Mouse (Mus musculus): Measurements from ENCODE around the gene Trex1.

Trex1 gene

DNA sequence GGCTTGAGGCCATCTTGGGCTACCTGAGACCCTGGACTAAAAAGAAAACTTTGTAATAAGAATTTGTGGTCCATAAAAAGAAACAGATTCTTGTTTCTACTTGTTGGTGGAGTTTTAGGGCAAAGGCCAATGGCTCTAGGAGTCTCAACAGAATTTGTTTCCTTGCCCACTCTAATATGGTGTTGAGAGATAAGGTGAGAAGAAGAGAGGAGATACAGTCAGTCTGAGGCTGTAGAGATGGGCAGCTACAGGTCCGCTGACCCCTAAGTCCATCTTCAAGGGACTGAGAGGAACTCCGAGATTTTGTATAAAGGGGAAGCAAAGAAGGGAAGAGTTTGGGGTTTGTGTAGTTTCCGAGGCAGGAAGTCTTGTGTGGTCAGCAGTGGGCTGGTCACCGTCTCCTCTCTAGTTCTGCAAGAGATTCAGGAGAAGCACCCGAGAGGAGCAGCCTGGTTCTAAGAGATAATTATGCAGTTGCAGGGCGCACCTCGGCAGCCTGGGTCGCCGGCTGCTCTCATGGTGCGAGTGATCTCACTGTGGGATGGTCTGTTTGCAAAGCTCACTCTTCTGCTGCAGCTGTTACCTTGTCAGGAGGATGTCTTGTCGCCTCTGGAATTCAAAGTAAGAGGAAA lies 42.4 kb downstream of the Trex1 start:
- DNase-seq (ENCODE audit: low spot score in 2 of 2): peak in 1 of 2 experiments; percentile 19

DNA sequence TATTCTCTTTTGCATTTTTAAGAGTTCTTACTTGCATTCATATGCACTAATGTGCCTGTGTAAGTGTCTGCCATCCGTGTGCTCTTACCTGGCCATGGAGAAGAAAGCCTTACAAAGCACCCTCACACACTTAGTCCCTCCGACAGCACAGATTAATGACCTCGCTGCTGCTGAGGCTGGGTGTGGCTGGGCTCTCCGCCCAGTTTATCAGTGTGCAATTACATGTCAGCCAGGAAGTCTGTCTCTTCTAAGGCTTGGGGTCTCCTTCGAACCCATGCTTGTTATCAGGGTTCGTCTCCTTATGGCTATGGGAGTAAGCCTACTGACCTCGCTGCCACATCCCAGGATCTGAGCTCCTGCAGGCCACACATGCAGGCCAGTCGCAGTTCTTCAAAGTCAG lies 44.1 kb downstream of the Trex1 start:
- DNase-seq (ENCODE audit: low spot score in 2 of 2): peak in 1 of 2 experiments; percentile 9

DNA sequence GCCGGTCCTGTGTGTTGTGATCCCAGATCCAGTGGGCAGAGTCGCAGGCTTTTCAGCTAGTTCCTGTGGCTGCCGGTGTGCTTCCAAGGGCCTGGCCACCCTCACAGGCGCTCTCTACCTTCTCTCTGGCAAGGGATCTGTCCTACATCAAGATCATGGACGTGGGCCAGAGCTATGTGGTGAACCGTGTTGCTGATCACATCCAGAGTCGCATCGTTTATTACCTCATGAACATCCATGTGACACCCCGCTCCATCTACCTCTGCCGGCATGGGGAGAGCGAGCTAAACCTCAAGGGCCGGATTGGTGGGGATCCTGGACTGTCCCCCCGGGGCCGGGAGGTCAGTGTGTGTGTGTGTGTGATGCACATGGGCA lies 49.2 kb downstream of the Trex1 start:
- DNase-seq (ENCODE audit: low spot score in 2 of 2): no peak

DNA sequence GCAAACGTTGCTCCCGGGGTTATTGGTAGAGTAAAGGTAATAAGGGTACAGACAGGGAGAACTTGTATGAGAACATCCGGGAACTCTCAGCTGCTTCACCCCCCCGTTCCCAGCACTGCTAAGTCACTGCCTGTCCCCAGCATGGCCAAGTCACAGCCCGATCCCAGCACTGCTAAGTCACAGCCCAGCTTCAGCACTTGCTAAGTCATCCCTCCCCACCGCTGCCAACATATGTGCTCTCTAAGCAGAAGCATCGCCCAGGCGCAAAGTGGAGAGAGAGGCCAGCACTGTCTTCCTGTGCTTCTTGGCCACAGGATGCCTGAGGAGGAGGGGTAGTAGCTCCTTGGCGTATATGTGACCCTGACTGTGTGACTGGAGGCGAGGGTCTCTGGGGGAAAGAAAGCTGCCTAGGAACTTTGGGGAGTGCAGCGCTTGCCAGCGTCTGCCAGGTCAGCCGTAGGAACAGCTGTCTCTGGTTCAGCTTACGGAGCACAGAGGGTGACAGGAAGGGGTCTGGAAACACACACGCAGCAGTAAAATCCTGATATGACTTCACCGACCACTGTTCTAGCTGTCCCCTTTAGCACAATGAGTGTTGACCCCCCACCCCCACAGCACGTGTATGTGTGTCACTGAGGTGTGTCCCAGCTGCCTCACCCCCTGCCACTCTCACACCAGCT lies 49.8 kb downstream of the Trex1 start:
- DNase-seq (ENCODE audit: low spot score in 2 of 2): no peak

DNA sequence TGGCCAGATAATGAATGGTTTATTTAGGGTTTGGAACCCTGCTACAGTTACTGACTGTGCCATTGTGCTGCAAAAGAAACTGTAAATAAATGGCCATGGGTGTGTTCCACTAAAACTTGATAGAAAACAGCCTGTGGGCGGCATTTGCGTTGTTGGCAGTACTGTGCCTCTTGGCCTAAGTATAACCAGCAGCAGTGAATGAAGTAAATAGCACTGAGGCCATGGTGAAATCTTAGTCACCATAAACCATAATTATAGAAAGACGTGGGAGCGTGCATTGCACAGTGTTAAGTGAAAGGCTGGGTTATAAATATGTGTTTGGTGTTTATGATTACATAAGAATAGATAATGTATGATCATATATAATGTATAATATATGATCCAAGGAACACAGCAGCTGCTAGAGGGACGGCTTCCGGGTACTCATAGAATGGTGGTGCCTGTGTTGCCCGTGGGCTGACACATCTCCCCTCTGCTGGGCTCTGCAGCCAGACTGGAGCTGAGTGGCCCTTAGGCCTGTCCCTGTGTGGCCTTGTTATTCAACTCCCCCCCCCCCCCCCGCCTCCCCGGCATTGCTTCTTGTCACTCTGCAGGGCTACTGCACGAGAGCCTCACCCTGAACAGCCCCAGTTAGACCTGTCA lies 50.4 kb downstream of the Trex1 start:
- peak in 1 of 2 experiments; percentile 58 for DNase-seq (ENCODE audit: low spot score in 2 of 2)

DNA sequence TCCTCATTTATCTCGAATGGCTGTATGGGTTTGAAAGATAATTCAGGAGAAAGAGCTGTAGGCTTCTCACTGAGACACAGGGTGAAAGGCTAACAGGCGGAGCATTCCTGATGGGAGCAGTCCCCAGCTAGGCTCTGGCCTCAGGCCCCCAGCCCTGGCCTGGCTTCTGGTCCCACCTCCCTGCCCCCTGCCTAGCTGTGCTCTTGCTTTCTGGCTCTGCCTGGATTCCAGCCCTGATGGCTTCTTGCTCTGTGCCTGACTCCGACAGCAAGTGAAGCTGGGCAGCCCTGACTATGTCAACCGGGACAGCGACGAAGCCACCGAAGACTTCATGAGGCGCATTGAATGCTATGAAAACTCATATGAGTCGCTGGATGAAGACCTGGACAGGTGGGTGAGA lies 51.5 kb downstream of the Trex1 start:
- DNase-seq (ENCODE audit: low spot score in 2 of 2): no peak

Measured in right cerebral cortex, postnatal 10 days (tissue).